Mouse (Mus musculus): ENCODE measurements around the gene Zranb2. TPM values are rescaled to one million over a fixed set of nuclear protein-coding genes. Genes with fewer than 3 reads are reported as not detected.

Gene Zranb2
- polyA plus RNA-seq, 1 experiment from 2014 or later, result 95.8 TPM

DNA sequence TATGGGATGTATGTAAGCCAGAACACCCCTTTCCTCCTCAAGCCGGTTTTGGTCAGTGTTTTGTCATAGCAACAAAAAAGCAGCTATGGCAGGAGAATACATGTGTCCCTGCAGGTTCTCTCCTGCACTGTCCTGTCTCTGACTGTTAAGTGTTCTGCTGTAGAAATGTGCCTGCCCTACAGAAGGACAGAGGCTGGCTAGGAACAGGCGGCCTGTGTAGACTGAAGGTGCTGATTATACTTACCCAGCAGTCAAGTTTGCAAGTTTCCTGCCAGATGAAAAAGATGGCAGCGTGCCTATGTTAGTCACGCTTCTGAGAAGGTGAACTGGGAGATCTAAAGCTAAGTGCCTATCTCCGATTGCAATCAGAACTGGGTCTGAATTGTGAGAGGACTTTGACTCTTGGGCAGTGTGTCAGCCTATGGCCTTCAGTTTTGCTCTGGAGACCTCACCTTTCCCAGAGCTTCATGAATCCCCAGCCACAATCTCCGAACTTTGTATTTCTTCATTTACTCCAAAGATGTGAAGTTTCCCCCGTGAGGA lies 63.9 kb downstream of the Zranb2 start:
- DNase-seq (ENCODE audit: low spot score), result no peak
- Histone ChIP-seq H3K4me1 (0 out of 2 replicates have a peak, but pooled peaks cover 3% of the 10 kb centered on the region), H3K36me3 (no peaks in the 10 kb centered on the region), H3K9me3 (no peaks in the 10 kb centered on the region), H3K27me3 (ENCODE audit: insufficient read depth, poor library complexity, severe bottlenecking) (no peaks in the 10 kb centered on the region), H3K27ac (no peak overlapping the region), H3K4me3 (no peak overlapping the region)
- 75% methylated on average over 7 of the region's 7 CpGs for WGBS

MicroRNA genes within 50 kb of the gene (microRNA counts, 519-probe panel; counts per million panel counts)
- not detected for microRNA mmu-miR-186

Small RNA genes within 50 kb of the gene (microRNA-seq; reads per million reads assigned to microRNA genes)
- gene Mir186, result 464 reads per million, percentile 71 among the genes with 10 or more reads in this experiment

Other genes starting within 250 kb of the Zranb2 start
- gene Ptger3, start 32.7 kb downstream of the Zranb2 start, polyA plus RNA-seq (2016; fragmentation: Nextera tagmentation; extraction: Ambion mirVana), result 1.0 and 4.7 TPM in 2 replicates